Mouse (Mus musculus) left cerebral cortex, postnatal 14 days (tissue): ENCODE measurements around the gene Defb45. TPM values are rescaled to one million over a fixed set of nuclear protein-coding genes. Genes with fewer than 3 reads are reported as not detected.

ENCODE experiments used
- DNase-seq, 2 experiments: peaks; one replicate each; pipeline ENCODE4 v3.0.0; 2021 to 2022; ENCODE audit warnings: low spot score in 2 of 2, mixed read lengths in 1 of 2
- intact Hi-C: fragments of 180-260 bp; cut with DNase I; formaldehyde crosslinking; loops from one replicate; pipeline ENCODE4 v1.15.1; 2025
- long read RNA-seq, 2 experiments: library from polyadenylated mRNA; stranded (forward); transcript quantifications; one replicate each; pipeline ENCODE4 v2.0.0; 2021
- total RNA-seq, 2 experiments: library from RNA; stranded (reverse); gene quantifications; 2 replicates each; pipeline ENCODE4 v1.2.3; 2021

Gene Defb45
- not detected for total RNA-seq
- long read RNA-seq, experiment 1, result 0 reads
- long read RNA-seq, experiment 2, result 0 reads

- DNase-seq, result no peak
These were observed at the start of gene Defb45 for GRCm38 (mm10) chr2:152599299-152599698. Gene Defb45 (minus strand): TSS chr2:152599399.

GRCm38 (mm10) chr2:152639406-152640113 is 40.4 kb upstream of the Defb45 start:
- no peak for DNase-seq
- intact Hi-C loops, result no loop called here

More at GRCm38 (mm10) chr2:152599299-152599698, at the start of gene Defb45:
- intact Hi-C loops, result no loop called here

- intact Hi-C loops, result no loop called here
These were observed 39.7 kb upstream of the Defb45 start for GRCm38 (mm10) chr2:152638865-152639264.

GRCm38 (mm10) chr2:152637381-152637780 is 38.2 kb upstream of the Defb45 start:
- DNase-seq, result no peak
- intact Hi-C loops, result no loop called here

More at GRCm38 (mm10) chr2:152638865-152639264, 39.7 kb upstream of the Defb45 start:
- DNase-seq, result no peak

GRCm38 (mm10) chr2:152637006-152637322 is 37.8 kb upstream of the Defb45 start:
- intact Hi-C loops, result no loop called here
- no peak for DNase-seq

- intact Hi-C loops, result no loop called here
- no peak for DNase-seq
These were observed 37.2 kb upstream of the Defb45 start for GRCm38 (mm10) chr2:152636246-152637005.

GRCm38 (mm10) chr2:152634311-152634710 is 35.1 kb upstream of the Defb45 start:
- DNase-seq, result no peak
- intact Hi-C loops, result no loop called here

- DNase-seq, result no peak
- intact Hi-C loops, result no loop called here
These were observed 34.1 kb upstream of the Defb45 start for GRCm38 (mm10) chr2:152633334-152633733.

GRCm38 (mm10) chr2:152629904-152630303 is 30.7 kb upstream of the Defb45 start:
- intact Hi-C loops, result no loop called here
- DNase-seq, result no peak

GRCm38 (mm10) chr2:152629239-152629638 is 30.0 kb upstream of the Defb45 start:
- intact Hi-C loops, result no loop called here

GRCm38 (mm10) chr2:152628066-152628465 is 28.9 kb upstream of the Defb45 start:
- intact Hi-C loops, result no loop called here
- no peak for DNase-seq

More at GRCm38 (mm10) chr2:152629239-152629638, 30.0 kb upstream of the Defb45 start:
- no peak for DNase-seq

- no peak for DNase-seq
- intact Hi-C loops, result no loop called here
These were observed 27.8 kb upstream of the Defb45 start, which contains the start of gene Rem1 for GRCm38 (mm10) chr2:152626774-152627591. Gene Rem1 (plus strand): TSS chr2:152626951.

- DNase-seq, result no peak
- intact Hi-C loops, result no loop called here
These were observed 26.1 kb upstream of the Defb45 start for GRCm38 (mm10) chr2:152625256-152625655.

- intact Hi-C loops, result no loop called here
These were observed 25.4 kb upstream of the Defb45 start for GRCm38 (mm10) chr2:152624566-152624965.

GRCm38 (mm10) chr2:152622953-152623352 is 23.8 kb upstream of the Defb45 start, which contains the start of gene Defb25:
Gene Defb25 (minus strand): TSS chr2:152623053.
- intact Hi-C loops, result no loop called here

More at GRCm38 (mm10) chr2:152624566-152624965, 25.4 kb upstream of the Defb45 start:
- DNase-seq, result no peak

GRCm38 (mm10) chr2:152622151-152622550 is 23.0 kb upstream of the Defb45 start:
- intact Hi-C loops, result no loop called here

More at GRCm38 (mm10) chr2:152622953-152623352, 23.8 kb upstream of the Defb45 start, which contains the start of gene Defb25:
- DNase-seq, result no peak

GRCm38 (mm10) chr2:152620367-152621134 is 21.4 kb upstream of the Defb45 start:
- DNase-seq, result no peak

More at GRCm38 (mm10) chr2:152622151-152622550, 23.0 kb upstream of the Defb45 start:
- no peak for DNase-seq

GRCm38 (mm10) chr2:152617374-152617773 is 18.2 kb upstream of the Defb45 start:
- intact Hi-C loops, result loop anchor here (5.0 kb wide), 1 partner anchor 215 kb away; the partner anchor contains the start of gene Bcl2l1

More at GRCm38 (mm10) chr2:152620367-152621134, 21.4 kb upstream of the Defb45 start:
- intact Hi-C loops, result no loop called here

GRCm38 (mm10) chr2:152616470-152616869 is 17.3 kb upstream of the Defb45 start:
- intact Hi-C loops, result loop anchor here (5.0 kb wide), 1 partner anchor 216 kb away; the partner anchor contains the start of gene Bcl2l1
- no peak for DNase-seq

More at GRCm38 (mm10) chr2:152617374-152617773, 18.2 kb upstream of the Defb45 start:
- DNase-seq, result no peak
